Mouse (Mus musculus) skeletal muscle tissue, adult 2 months (tissue): ENCODE results near the gene Pla2g4f.

Experiments used
- DNase-seq: peaks from one replicate; pipeline ENCODE4 v3.0.0-alpha.2; 2012; ENCODE audit warnings: low read depth, low spot score

Pla2g4f gene

DNA sequence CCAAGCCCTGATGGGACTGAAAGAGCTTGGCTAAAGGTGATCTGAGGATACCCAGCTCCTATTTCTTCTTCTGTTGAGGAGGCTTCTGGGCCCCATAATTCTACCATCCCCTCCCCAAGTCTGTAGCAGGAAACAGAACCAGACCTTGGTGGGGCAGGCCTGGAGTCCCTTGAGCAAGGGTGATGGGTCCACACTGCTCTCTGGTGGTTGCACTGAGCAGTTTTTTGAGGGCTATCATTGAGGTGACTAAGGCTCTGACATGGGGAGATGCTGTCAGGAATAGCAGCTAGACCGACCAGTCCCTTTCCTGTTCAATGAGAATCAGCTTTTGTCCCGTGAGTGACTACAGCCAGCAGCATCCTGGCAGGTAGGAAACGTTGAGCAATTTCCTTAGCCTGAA, 32.7 kb downstream of the Pla2g4f start:
- no peak for DNase-seq

DNA sequence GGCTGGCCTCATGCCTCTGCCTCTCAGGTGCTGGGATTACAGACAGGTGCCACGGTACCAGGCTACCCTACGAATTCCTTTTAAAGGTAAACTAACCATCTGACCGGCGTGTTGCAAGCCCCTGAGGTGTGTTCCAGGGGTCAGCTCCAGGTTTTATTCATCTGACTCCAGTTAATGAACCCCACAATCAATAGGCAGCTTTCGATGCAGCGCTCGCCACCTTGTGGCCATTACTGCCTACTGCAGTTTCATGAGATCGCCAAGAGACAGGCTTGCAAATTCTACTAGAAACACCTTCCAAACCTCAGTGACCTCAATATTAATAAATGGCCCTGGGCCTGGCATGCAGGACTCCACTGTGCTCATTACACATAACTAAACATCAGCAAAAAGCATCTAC, 34.0 kb downstream of the Pla2g4f start:
- peak; percentile 20 for DNase-seq

DNA sequence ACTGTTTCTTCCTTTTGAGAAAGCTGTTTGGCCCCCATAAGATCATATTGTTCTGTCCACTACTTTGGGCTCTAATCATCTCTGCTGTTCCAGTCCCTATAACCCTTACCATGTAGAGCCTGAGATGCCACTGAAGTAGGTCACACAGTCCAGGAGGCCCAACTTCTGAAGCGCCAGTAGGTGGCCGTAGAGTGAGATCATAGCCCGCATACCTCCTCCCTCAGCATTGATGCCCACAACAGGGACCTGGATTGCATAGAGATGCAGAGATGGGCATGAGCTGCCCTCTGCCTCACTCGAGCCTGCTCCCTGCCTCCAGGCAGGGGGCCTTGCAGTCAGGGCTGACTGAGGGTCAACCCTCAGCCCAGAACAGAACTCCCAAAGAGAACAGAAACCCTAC, 37.0 kb downstream of the Pla2g4f start:
- no peak for DNase-seq

DNA sequence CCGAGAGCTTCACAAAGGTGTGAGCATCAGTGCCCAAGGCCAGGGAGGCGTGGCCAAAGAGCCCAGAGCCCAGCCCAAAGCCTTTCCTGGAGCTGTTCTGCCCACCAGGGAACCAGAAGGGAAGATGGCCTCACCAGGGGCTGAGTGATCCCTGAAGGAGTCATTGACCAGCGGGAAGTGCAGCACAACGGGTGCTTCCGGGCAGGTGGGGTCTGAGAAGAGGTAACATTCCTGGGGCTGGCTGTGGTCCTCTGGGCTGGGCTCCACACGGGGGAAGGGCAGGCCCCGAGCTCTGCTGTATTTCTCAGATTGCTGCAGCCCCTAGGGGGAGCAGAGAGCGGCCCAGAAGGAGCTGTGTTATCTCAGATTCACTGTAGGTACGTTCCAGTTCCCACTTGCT, 45.3 kb downstream of the Pla2g4f start:
- no peak for DNase-seq

DNA sequence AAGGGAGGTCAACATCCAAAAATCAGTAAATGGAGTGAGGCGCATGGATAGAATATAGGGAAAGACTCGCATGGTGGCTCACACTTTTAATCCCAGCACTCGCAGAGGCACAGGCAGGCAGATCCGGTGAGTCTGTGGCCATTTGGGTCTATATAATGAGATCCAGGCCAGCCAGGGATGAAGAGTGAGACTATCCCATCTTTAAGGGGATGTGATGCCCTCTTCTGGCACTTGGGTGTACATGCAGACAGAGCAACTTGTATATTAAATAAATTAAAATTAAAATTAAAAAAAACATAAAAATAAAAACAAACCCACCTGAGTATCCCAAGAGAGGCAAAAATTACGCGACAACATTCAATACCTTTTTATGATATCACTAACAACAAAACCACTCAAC, 48.4 kb downstream of the Pla2g4f start:
- no peak for DNase-seq

DNA sequence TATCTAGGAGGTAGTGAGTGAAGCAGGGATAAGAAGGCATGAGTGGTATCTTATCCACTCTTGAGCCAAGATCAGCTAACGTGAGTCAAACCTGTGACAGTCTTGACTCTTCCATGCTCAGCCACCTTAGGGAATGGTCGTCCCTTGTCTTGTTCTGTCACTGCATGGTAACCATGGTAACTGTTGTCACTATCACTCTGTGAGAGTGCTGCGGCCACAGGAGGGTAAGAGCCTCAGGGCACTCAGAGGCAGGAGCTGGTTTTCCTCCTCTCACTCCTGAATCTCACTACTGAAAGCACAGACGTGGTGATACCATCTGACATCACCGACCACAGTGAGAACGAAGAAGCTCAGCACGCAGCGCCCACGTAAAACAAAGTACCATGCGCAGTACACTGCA, 49.1 kb downstream of the Pla2g4f start:
- no peak for DNase-seq

DNA sequence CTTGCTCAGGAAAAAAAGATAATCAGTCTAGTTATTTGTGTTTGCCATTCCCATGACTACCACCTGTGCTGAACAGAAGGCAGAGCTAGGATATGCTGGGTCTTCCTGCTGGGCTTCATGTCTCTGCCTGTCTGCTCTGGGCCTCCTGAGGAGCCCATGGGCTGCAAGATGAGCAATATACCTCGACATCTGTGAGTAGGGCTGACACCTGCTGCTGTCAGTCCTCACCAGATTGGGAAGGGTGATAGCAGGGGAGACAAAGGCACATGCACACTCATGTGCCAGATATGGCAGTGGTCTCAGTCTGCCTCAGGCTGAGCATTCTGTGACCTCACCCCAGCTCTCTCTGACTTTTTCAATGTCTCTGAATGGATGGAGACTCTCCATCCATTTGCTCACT, 51.1 kb downstream of the Pla2g4f start:
- no peak for DNase-seq

DNA sequence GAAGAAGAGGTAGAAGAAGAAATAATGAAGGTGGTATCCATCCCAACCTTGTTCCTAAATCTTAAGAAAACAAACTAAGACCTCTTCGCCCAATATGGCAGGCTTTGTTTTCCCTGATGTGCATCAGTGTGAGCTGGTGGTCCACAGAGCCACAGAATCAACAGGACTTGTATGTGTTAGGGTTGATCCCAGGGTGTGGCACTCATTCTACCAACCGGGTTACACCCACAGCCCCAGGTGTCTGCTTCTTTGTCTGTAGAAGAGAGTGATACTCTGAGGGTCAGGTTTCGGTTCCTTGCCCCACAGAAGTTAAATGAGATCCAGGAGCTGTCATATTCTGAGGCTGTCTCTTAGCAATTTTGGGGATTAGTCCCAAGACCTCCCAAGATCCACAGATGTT, 52.6 kb downstream of the Pla2g4f start:
- DNase-seq: no peak

DNA sequence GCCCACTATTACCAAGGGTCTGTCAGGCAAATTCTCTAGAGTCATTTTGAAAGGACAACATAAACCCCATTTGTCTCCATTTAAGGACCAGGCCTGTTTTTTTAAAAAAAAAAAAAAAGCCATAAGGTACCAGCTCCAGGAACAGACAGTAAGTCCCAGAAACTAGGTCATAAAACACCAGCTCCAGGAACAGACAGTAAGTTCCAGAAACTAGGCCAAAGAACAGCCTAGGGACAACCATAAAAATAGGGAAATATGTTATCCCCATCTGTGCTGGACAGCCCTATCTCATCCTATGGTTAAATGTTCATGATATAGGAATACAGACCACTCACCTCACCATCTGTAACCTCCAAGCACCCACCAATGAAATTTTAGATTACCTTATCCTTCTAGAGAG, 57.7 kb downstream of the Pla2g4f start:
- DNase-seq: no peak

DNA sequence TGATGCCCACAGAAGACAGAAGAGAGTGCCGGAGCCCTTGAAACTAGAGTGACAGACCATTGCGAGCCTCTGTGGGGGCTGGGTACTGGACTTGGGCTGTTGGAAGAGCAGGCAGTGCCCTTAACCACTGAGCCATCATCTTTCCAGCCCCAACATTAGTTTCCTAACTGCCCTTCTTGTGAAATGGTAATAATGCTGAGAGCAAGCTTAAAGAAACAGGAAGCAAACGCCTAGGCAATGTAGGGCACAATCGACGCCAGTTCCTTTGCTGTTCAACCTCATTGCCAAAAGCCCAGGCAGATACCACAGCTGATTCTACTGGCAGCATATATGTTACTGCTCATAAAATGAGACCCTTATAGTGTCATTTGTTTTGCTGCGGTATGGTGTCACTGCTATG, 61.3 kb downstream of the Pla2g4f start:
- DNase-seq: no peak
